Mouse (Mus musculus) stomach, embryonic 16.5 days (tissue): ENCODE data around the gene Gm20877. TPM values are rescaled to one million over a fixed set of nuclear protein-coding genes. Genes with fewer than 3 reads are reported as not detected.
"Not testable (repeated sequence)": the region's sequence is repeated elsewhere in the genome, so short reads cannot be mapped to it uniquely, and the experiment has no call there.

Source experiments
- ATAC-seq: fragments of 200-750 bp; cut with Nextera tagmentation; 2 replicates; pipeline ENCODE4 v1.8.0; 2017; ENCODE audit warnings: moderate number of reproducible peaks, moderate TSS enrichment; ENCODE audit not compliant: insufficient read depth, low FRiP score
- H3K27ac ChIP-seq: fragments of 300-500 bp; sonication (generic); 2 replicates; pipeline ENCODE4 v1.5.1; 2014; ENCODE audit warnings: low read length
- H3K27me3 ChIP-seq: fragments of 300-500 bp; sonication (generic); 2 replicates; pipeline ENCODE4 v1.6.1; 2014; ENCODE audit warnings: low read length, control low read depth, mixed read lengths; ENCODE audit not compliant: control insufficient read depth, insufficient read depth
- H3K36me3 ChIP-seq: fragments of 300-500 bp; sonication (generic); 2 replicates; pipeline ENCODE4 v1.6.1; 2014; ENCODE audit warnings: low read length; ENCODE audit not compliant: control insufficient read depth, insufficient read depth
- H3K4me1 ChIP-seq: fragments of 300-500 bp; sonication (generic); 2 replicates; pipeline ENCODE4 v1.6.1; 2014; ENCODE audit warnings: low read length, control low read depth, mixed read lengths; ENCODE audit not compliant: control insufficient read depth, insufficient read depth
- H3K4me2 ChIP-seq: fragments of 300-500 bp; sonication (generic); 2 replicates; pipeline ENCODE4 v1.6.1; 2014; ENCODE audit warnings: low read depth, low read length, mixed read lengths
- H3K4me3 ChIP-seq: fragments of 300-500 bp; sonication (generic); replicated peaks from 2 replicates; pipeline ENCODE4 v1.5.1; 2014; ENCODE audit warnings: mild to moderate bottlenecking, low read length
- H3K9ac ChIP-seq: fragments of 300-500 bp; sonication (generic); 2 replicates; pipeline ENCODE4 v1.6.1; 2014; ENCODE audit warnings: low read length
- H3K9me3 ChIP-seq: fragments of 300-500 bp; sonication (generic); replicated peaks from 2 replicates; pipeline ENCODE4 v1.6.1; 2016; ENCODE audit warnings: low read length, control low read depth; ENCODE audit not compliant: control insufficient read depth
- WGBS: fragments of 180-500 bp; shearing (Covaris S2); extraction: QIAGEN DNeasy Blood & Tissue Kit; methylation state at CpG from one replicate; pipeline ENCODE4 v1.1.7; 2014; 5-methylcytosine and 5-hydroxymethylcytosine counted together
- polyA plus RNA-seq: library from polyadenylated mRNA; unstranded; fragments of >200 nt; fragmentation: Nextera tagmentation; extraction: Ambion mirVana; gene quantifications from 2 replicates; pipeline ENCODE4 v1.2.1, GENCODE M21; 2015

The Gm20877 gene
- not detected in 2 replicates for polyA plus RNA-seq

DNA sequence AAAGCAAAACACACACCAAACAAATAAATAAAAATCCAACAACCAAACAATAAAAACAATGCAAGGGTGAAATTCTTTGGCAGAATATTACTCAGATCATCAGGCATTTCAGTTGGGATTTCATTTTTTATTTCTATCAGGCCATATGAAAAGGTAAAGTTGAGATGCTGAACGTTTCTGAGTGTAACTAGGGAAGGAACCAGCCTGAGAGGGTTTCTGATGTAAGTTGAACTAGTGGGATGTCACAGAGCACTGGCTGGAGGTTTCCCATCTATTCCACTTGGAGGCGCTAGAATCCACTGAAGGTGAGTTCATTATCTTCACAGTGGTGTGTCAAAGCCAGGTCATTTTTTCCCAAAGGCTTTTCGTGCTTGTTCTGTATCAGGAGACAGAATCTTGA, at the start of gene Gm20877:
Gene Gm20877, plus strand, starts transcription at position 301 of the 400 bp plus-strand sequence.
- no CpG with 5 or more reads among the region's 3 CpGs for WGBS
- ATAC-seq, H3K4me1 ChIP-seq, H3K36me3 ChIP-seq, H3K9ac ChIP-seq, H3K4me2 ChIP-seq, H3K4me3 ChIP-seq, H3K27me3 ChIP-seq, H3K9me3 ChIP-seq, H3K27ac ChIP-seq: not testable (repeated sequence)
